Mouse (Mus musculus) splenic B cell, adult 2 months (primary cell): Measurements from ENCODE around the gene Map3k3.
A peak's percentile ranks its signal among the peaks of the same experiment; 100 is the strongest.

Source experiments
- DNase-seq: peaks from one replicate; pipeline ENCODE4 v3.0.0-alpha.2; 2011; ENCODE audit warnings: low read depth, low spot score
- H3K27me3 ChIP-seq: 2 replicates; pipeline ENCODE4 v1.6.1; 2012; ENCODE audit warnings: mild to moderate bottlenecking, low read length, moderate library complexity, mixed read lengths; ENCODE audit not compliant: control insufficient read depth, poor library complexity, insufficient read depth, severe bottlenecking
- H3K36me3 ChIP-seq: 2 replicates; pipeline ENCODE4 v1.6.1; 2012; ENCODE audit warnings: mild to moderate bottlenecking, low read length, moderate library complexity, mixed read lengths; ENCODE audit not compliant: control insufficient read depth, poor library complexity, insufficient read depth, severe bottlenecking

Gene Map3k3

DNA sequence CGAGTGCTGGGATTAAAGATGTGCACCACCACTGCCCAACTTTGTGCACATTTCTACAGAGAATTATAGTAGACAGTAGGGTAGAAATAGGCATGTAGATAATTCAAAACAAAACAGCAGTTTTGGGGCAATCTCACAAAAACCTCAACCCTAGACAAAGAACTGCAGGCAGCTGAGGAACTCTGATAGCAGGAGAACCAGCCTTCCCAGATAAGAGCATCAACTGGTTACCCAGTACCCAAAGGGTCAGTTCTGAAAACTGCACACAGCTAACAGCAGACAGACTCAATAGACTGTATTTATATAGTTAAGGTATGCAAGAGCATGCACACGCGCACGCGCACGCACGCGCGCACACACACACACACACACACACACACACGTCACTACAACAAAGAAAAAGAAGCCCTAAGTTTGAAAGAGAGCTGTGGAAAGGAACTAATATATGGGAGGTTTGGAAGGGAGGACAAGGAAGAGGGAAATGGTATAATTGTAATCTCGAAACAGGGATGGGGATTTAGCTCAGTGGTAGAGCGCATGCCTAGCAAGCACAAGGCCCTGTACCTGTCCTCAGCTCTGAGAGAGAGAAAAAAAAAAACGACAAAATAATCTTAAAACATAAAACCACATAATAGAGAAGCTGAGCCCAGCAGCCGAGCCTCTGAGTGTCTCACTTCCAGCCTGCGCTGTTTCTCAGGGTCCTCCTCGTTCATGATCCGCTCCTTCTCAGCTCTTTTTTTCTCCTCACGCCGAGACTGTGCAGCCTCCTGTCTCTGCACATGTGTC is 117.1 kb downstream of the Map3k3 start:
- DNase-seq = peak; percentile 23
- Histone ChIP-seq H3K27me3 (no peaks in the 10 kb centered on the region), H3K36me3 (no peaks in the 10 kb centered on the region; the same call in 1 of the 2 replicates)

DNA sequence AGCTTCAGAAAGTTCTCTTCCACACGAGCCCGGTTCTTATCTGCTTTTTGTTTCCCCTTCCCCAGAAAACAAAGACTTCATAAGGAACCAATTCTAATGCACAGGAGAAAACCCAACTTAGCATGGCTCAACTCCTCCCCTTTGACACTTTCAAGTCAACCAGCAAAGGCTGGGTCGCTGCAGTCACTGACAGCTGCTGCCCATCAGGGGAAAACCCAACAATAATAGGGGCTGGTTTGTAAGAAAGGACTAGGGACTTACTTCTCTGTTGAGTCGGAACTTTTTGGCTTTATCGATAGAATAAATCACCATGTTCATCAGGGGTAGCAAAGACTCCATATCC is 117.7 kb downstream of the Map3k3 start, which contains the start of gene Strada:
Gene Strada (minus strand): TSS at position 46 of the 343 bp plus-strand sequence.
- peak; percentile 66 for DNase-seq
- H3K27me3 ChIP-seq = no peaks in the 10 kb centered on the region
- H3K36me3 ChIP-seq = peaks cover 2% of the 10 kb centered on the region; the same call in 1 of the 2 replicates
